In genomic region chr2:127662708-127663107, GRCm38 (mm10) we compare ENCODE assay signal across 36 mouse cellular contexts. TPM values are rescaled to one million over a fixed set of nuclear protein-coding genes. Genes with fewer than 3 reads are reported as not detected.
"Had no signal": no experiment of that assay in that cellular context is flagged by ENCODE, and none has a peak within 500 bp of the region (broad histone marks: within the 10 kb centered on the region; RNA-seq: fewer than 3 reads in every experiment).

No protein-coding gene starts in this region.

- H3K9ac ChIP-seq: heart, embryonic 12.5 days; heart, embryonic 13.5 days; heart, embryonic 15.5 days; hindbrain, embryonic 12.5 days; hindbrain, embryonic 13.5 days; hindbrain, embryonic 14.5 days; hindbrain, embryonic 15.5 days; intestine, embryonic 15.5 days; kidney, embryonic 15.5 days had no signal

- H3K4me2 ChIP-seq: heart, embryonic 11.5 days; heart, embryonic 12.5 days; heart, embryonic 13.5 days; heart, embryonic 15.5 days; hindbrain, embryonic 12.5 days; hindbrain, embryonic 13.5 days; hindbrain, embryonic 14.5 days; hindbrain, embryonic 15.5 days; intestine, embryonic 15.5 days; kidney, embryonic 15.5 days had no signal

- H3K36me3 ChIP-seq: heart, embryonic 10.5 days; heart, embryonic 12.5 days; heart, embryonic 13.5 days; heart, embryonic 15.5 days; hindbrain, embryonic 10.5 days; hindbrain, embryonic 12.5 days; hindbrain, embryonic 13.5 days; hindbrain, embryonic 15.5 days; intestine, embryonic 15.5 days; kidney, embryonic 15.5 days had no signal

- ATAC-seq: hindbrain, embryonic 16.5 days; hindbrain, postnatal 0 days; inflammation-experienced regulatory T-cells, adult 6 months; intestine, embryonic 15.5 days; intestine, embryonic 16.5 days; intestine, postnatal 0 days had no signal

- H3K4me3 ChIP-seq: heart, embryonic 10.5 days; heart, embryonic 12.5 days; heart, embryonic 13.5 days; heart, embryonic 15.5 days; hindbrain, embryonic 10.5 days; hindbrain, embryonic 12.5 days; hindbrain, embryonic 13.5 days; hindbrain, embryonic 15.5 days; intestine, embryonic 15.5 days; kidney, embryonic 15.5 days; layer of hippocampus, adult 2 months had no signal

- H3K9me3 ChIP-seq: heart, embryonic 10.5 days; heart, embryonic 12.5 days; heart, embryonic 13.5 days; heart, embryonic 15.5 days; hindbrain, embryonic 10.5 days; hindbrain, embryonic 12.5 days; hindbrain, embryonic 13.5 days; hindbrain, embryonic 15.5 days; intestine, embryonic 15.5 days; kidney, embryonic 15.5 days had no signal

- H3K27ac ChIP-seq: heart, embryonic 10.5 days; heart, embryonic 13.5 days; heart, embryonic 15.5 days; hindbrain, embryonic 10.5 days; hindbrain, embryonic 12.5 days; hindbrain, embryonic 13.5 days; hindbrain, embryonic 14.5 days; hindbrain, embryonic 15.5 days; hindbrain, postnatal 0 days; intestine, embryonic 15.5 days; kidney, embryonic 15.5 days; kidney, postnatal 0 days; layer of hippocampus, adult 2 months had no signal

- DNase-seq: heart, postnatal 10 days; heart, postnatal 14 days; heart, postnatal 36 days; heart, postnatal 4 days; kidney, adult 11 months; kidney, adult 18-20 months; kidney, adult 2 months; kidney, adult 8-10 months; kidney, adult 9 months; kidney, postnatal 10 days; kidney, postnatal 14 days; kidney, postnatal 25 days; kidney, postnatal 36 days; kidney, postnatal 4 days; layer of hippocampus, adult 9-11 months; layer of hippocampus, postnatal 36 days had no signal

- H3K4me1 ChIP-seq: heart, embryonic 10.5 days; heart, embryonic 12.5 days; heart, embryonic 13.5 days; heart, embryonic 15.5 days; hindbrain, embryonic 10.5 days; hindbrain, embryonic 12.5 days; hindbrain, embryonic 13.5 days; hindbrain, embryonic 15.5 days; intestine, embryonic 15.5 days; kidney, embryonic 15.5 days had no signal

RNA-seq across cellular contexts. Expression of gene Mal, which starts 6.2 kb away (rescaled TPM):
- total RNA-seq: hematopoietic stem cell, adult 5-6 weeks had no signal
- polyA plus RNA-seq: inflammation-experienced regulatory T-cells, adult 6 months had no signal
